Mouse (Mus musculus) CH12.LX (cell line): ENCODE results near the gene Scrn3.

Experiments used
- CTCF ChIP-seq, 2 experiments: IDR thresholded peaks in 1 of 2; conservative IDR thresholded peaks in 1 of 2; 2 replicates each; pipeline ENCODE4 v1.5.1; 2011 to 2012; ENCODE audit warnings: low read depth in 2 of 2, low read length in 2 of 2, improper control_type of control experiment in 1 of 2, inconsistent platforms in 1 of 2, mild to moderate bottlenecking in 1 of 2, moderate library complexity in 1 of 2
- ELF1 ChIP-seq: IDR thresholded peaks from 2 replicates; pipeline ENCODE4 v1.6.1; 2014; ENCODE audit warnings: low read depth, mild to moderate bottlenecking, inconsistent platforms, low read length, improper control_type of control experiment
- MAFK ChIP-seq: IDR thresholded peaks from 2 replicates; pipeline ENCODE4 v1.6.1; 2011; ENCODE audit warnings: low read length, improper control_type of control experiment; ENCODE audit not compliant: insufficient replicate concordance
- POLR2A ChIP-seq: IDR thresholded peaks from 2 replicates; pipeline ENCODE4 v1.6.1; 2011; ENCODE audit warnings: low read depth, mild to moderate bottlenecking, improper control_type of control experiment, low read length
- USF2 ChIP-seq: conservative IDR thresholded peaks from 2 replicates; pipeline ENCODE4 v1.6.1; 2011; ENCODE audit warnings: low read depth, low read length, improper control_type of control experiment

DNA sequence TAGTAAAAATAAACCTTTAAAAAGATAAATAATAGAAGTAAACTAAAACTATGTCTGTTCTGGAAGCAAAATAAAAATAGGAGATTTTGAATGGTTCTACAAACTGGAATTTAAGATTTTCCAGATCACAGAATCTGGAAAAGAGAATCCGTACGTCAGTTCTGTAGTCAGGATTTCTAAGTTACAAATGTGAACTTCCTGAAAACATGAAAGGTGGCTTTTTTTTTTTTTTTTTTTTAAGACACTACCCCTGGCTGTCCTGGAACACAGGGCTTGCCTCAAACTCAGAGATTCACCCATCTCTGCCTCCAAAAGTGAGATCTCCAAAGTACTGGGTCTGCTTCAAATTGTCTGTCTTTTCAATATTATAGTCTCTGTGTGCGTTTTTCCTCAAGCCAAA is 1.9 kb downstream of the Scrn3 start:
- TF ChIP-seq USF2 (no peak), MAFK (no peak), POLR2A (no peak), CTCF (conservative IDR thresholded peaks at IDR 0.05 in 1 of 2, IDR thresholded peaks at IDR 0.05 in 1 of 2; ENCODE audit: low read depth in 2 of 2, low read length in 2 of 2) (no peak), ELF1 (no peak)
